Mouse (Mus musculus) lung, adult 2 months (tissue): ENCODE measurements around the gene Per3. TPM values are rescaled to one million over a fixed set of nuclear protein-coding genes. Genes with fewer than 3 reads are reported as not detected.

Source experiments
- DNase-seq: peaks from one replicate; pipeline ENCODE4 v3.0.0; 2022
- H3K4me1 ChIP-seq: fragments of 200-500 bp; 2 replicates; pipeline ENCODE4 v1.6.1; 2011; ENCODE audit warnings: low read length; ENCODE audit not compliant: control insufficient read depth, insufficient read depth
- H3K4me3 ChIP-seq: fragments of 200-500 bp; replicated peaks from 2 replicates; pipeline ENCODE3; 2011; ENCODE audit warnings: low read depth, mild to moderate bottlenecking, control low read depth, low read length; ENCODE audit errors: extremely low read depth
- CTCF ChIP-seq: fragments of 200-500 bp; IDR thresholded peaks from 2 replicates; pipeline ENCODE4 v1.5.1; 2011; ENCODE audit warnings: mild to moderate bottlenecking, low read length, control low read depth; ENCODE audit not compliant: insufficient read depth
- POLR2A ChIP-seq: fragments of 200-500 bp; IDR thresholded peaks from 2 replicates; pipeline ENCODE4 v1.6.1; 2011; ENCODE audit warnings: low read depth, mild to moderate bottlenecking, control low read depth, low read length, borderline replicate concordance; ENCODE audit errors: extremely low read depth
- WGBS: fragments of 180-500 bp; shearing (Covaris S2); methylation state at CpG from one replicate; pipeline ENCODE4 v1.1.7; 2018; 5-methylcytosine and 5-hydroxymethylcytosine counted together
- polyA plus RNA-seq: library from polyadenylated mRNA; depleted of rRNA; stranded (reverse); fragments of >200 nt; gene quantifications from 2 replicates; pipeline ENCODE4 v1.2.3, GENCODE M21; 2012; rRNA removed

The Per3 gene
- 16.6 and 22.6 TPM in 2 replicates for polyA plus RNA-seq

DNA sequence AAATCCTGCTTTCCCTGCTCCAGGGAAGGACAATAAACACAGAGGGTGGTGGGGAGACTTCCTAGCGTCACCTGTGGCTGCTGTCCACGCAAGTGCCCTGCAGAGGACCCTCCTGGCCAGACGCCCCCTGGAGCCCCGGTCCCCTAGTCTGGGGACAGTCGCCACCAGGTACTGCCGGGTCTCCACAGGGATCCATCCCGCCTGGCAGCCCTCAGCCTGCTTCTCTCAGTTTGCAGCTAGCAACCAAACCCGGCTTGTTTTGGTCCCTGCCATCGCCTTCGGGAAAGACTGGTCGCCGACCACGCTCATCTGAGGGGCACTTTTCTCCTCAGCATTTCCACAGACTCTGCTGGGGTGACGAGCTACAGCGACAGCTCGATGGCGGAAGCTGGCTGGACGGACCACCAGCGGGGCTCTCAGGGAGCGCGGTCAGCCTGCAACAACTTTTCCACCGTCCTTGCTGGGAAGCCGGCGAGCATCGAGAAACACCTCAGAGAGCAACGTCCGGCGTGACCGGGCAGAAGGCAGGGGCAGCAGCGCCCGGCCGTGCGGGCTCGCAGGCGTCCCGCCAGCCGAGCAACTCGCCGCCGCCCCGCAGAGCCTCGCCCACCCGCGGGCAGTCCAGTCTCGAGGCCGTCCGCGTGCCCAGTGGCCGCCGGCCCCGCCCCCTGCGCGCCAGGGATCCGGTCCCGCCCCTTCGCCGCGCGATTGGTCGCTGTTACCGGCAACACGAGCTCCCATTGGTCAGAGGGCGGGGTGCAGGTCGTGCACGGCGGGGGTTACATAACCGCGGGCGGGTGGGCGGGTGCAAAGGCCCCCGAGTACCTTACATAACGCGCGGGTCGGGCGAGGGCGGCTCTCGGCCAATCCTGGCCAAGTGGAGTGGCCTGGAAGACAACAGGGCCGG is at the start of gene Per3:
TSS of gene Per3 (minus strand) at position 629 of the 907 bp plus-strand sequence.
- Histone ChIP-seq H3K4me3 (peak within 1 kb of the TSS; percentile 86), H3K4me1 (peaks cover 4% of the 10 kb centered on the region; the same call in 1 of the 2 replicates)
- no peak for TF ChIP-seq CTCF
- TF ChIP-seq POLR2A = peak; percentile 94
- WGBS = under 1% methylated on average over 79 of the region's 79 CpGs
- peak; percentile 97 for DNase-seq

- 75% methylated on average over 7 of the region's 7 CpGs for WGBS
- H3K4me1 ChIP-seq = no peaks in the 10 kb centered on the region
- TF ChIP-seq CTCF = no peak
- no peak for TF ChIP-seq POLR2A
- DNase-seq = no peak
- H3K4me3 ChIP-seq = no peak within 1 kb of the TSS
Observed at GRCm38 (mm10) chr4:151089270-151089669, 44.8 kb upstream of the Per3 start, which contains the start of gene Gm13090. TSS of gene Gm13090 (plus strand) at chr4:151089570.

- H3K4me3 ChIP-seq = no peak overlapping the region
- 87% methylated on average over 14 of the region's 14 CpGs for WGBS
- no peaks in the 10 kb centered on the region for H3K4me1 ChIP-seq
- TF ChIP-seq POLR2A (no peak), CTCF (no peak)
- DNase-seq = no peak
Observed at GRCm38 (mm10) chr4:151088819-151089218, 44.4 kb upstream of the Per3 start.

DNA sequence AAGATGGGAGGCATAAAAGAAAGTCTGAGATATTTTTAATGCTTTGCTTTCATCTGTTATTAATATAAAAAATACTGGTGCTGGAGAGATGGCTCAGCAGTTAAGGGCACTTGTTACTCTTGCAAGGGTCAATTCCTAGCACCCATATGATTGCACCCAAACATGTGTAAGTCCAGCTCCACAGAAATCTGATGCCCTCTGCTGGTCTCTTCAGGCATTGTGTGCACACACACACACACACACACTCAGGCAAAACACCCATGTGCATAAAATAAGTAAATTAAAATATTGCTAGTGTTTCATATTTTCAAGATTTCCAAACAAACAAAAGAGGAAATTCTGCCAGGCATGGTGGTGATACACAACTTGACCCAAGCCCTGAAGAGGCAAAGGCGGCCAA is 42.9 kb upstream of the Per3 start:
- no peaks in the 10 kb centered on the region for H3K4me1 ChIP-seq
- DNase-seq = no peak
- TF ChIP-seq CTCF (no peak), POLR2A (no peak)
- WGBS = 100% methylated on average over 1 of the region's 1 CpGs
- no peak overlapping the region for H3K4me3 ChIP-seq

DNA sequence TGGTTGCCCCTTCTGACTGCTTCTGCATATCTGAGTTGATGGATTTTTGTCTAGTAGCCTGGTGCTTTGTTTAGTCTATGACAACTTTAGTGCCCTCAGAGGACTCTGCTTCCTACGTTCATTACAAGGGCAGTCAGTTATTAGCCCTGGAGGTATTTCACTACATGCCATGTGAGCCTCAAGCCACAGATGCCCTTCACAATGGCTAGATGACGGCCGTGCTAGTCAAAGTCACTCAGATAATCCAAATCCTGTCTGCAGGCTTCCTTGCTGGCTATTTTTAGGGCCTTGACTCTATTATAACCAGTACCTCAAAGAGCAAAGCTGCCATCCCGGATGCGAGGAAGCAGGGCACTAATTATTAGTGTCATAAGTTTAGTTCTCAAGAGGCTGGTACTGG is 38.6 kb upstream of the Per3 start:
- whole genome bisulfite sequencing = 77% methylated on average over 5 of the region's 5 CpGs
- no peaks in the 10 kb centered on the region for H3K4me1 ChIP-seq
- no peak overlapping the region for H3K4me3 ChIP-seq
- DNase-seq = no peak
- TF ChIP-seq POLR2A = no peak
- TF ChIP-seq CTCF = no peak

- Histone ChIP-seq H3K4me1 (no peaks in the 10 kb centered on the region), H3K4me3 (no peak overlapping the region)
- DNase-seq = no peak
- no peak for TF ChIP-seq CTCF
- TF ChIP-seq POLR2A = no peak
- 89% methylated on average over 13 of the region's 13 CpGs for WGBS
Observed at GRCm38 (mm10) chr4:151081977-151082376, 37.5 kb upstream of the Per3 start.

GRCm38 (mm10) chr4:151081355-151081754 is 36.9 kb upstream of the Per3 start:
- DNase-seq = no peak
- WGBS = 82% methylated on average over 2 of the region's 2 CpGs
- no peak for TF ChIP-seq POLR2A
- TF ChIP-seq CTCF = no peak
- Histone ChIP-seq H3K4me1 (no peaks in the 10 kb centered on the region), H3K4me3 (no peak overlapping the region)

- H3K4me3 ChIP-seq = no peak overlapping the region
- no peak for TF ChIP-seq POLR2A
- TF ChIP-seq CTCF = no peak
- no peaks in the 10 kb centered on the region for H3K4me1 ChIP-seq
- no peak for DNase-seq
- 91% methylated on average over 15 of the region's 15 CpGs for WGBS
Observed at GRCm38 (mm10) chr4:151074817-151075216, 30.4 kb upstream of the Per3 start.

DNA sequence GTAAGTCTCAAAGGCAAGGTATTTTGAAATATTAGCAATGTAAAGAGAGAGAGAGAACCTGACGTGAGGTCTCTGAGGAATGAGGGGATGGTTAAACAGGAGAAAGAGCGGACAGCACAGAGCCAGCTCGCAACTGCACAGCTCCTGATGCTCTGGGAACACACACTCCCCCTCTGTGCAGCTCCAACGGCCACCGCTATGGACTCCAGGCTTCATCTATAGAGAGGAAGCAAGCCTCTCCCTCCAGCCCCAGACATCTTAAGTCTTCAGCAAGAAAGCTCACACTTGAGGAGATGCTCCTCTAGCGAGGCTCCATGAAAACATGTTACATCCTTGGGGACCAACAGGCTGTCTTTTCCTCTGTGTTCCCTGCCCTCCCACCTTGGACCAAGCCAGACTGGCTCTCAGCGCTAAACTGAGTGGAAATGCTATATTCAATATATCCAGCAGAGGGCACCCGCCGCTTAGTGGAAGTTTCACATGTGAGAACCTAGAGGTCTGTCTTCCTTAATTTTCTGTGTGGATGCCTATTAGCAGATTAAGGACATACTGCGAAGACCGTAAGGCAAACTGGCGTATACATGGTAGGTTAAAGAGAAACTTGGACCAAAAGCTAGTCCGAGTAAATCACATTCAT is 28.8 kb upstream of the Per3 start:
- Histone ChIP-seq H3K4me1 (no peaks in the 10 kb centered on the region), H3K4me3 (no peak overlapping the region)
- TF ChIP-seq CTCF = peak; percentile 48
- no peak for TF ChIP-seq POLR2A
- DNase-seq = peak; percentile 69
- WGBS = 48% methylated on average over 13 of the region's 13 CpGs

DNA sequence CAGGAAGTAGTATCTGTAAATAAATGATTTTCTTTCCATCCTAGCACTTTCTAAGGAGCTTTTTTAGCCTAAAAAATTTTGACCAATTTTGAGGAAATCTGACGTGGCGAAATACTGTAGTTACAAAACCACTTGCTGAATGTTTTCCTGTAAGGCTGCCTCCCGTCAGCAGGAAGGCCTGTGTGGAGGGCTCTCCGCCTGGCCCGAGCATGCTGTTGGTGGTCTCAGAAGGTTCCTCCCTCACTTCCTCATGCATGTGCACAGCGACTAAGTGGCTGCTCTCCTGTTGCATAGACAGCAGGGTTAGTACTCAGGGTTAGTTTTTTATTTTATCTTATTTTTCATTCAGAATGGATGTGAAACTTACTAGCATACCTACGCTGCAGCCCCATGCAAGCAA is 26.5 kb upstream of the Per3 start:
- H3K4me1 ChIP-seq = no peaks in the 10 kb centered on the region

More for the DNA sequence above, 26.5 kb upstream of the Per3 start:
- WGBS = 56% methylated on average over 7 of the region's 7 CpGs
- no peak for TF ChIP-seq POLR2A
- no peak for TF ChIP-seq CTCF
- no peak for DNase-seq
- no peak overlapping the region for H3K4me3 ChIP-seq
